Mouse (Mus musculus): Measurements from ENCODE around the gene Slc26a11. TPM values are rescaled to one million over a fixed set of nuclear protein-coding genes. Genes with fewer than 3 reads are reported as not detected.

Gene Slc26a11
- polyA plus RNA-seq, 1 experiment, result 21.7 TPM

DNA sequence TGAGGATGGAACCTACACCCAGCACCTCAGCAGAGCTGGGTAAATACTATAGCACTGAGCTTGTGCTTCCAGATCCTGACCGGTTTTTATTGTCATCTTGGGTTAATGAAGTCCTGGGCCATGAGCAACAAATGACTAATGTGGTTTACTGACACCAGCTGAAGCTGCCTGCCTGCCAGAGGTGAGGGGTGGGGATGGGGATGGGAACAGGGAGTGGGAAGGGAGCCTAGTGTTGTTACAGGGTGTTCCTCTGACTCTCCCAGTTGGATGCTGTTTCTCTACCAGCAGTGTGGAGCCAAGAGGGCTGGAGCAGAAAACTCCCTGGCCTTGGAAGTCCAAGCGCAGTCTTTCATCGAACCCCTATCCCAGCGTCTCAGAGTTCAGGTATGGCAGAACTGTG is 38.6 kb upstream of the Slc26a11 start:
- WGBS, result 93% methylated on average over 4 of the region's 4 CpGs
- Histone ChIP-seq H3K27ac (ENCODE audit: control insufficient read depth, insufficient read depth, low read length) (no peak overlapping the region), H3K27me3 (ENCODE audit: control insufficient read depth, insufficient read depth, low read length) (no peaks in the 10 kb centered on the region), H3K36me3 (ENCODE audit: control insufficient read depth, insufficient read depth, low read length) (no peaks in the 10 kb centered on the region), H3K4me1 (replicated peaks; ENCODE audit: control insufficient read depth, insufficient read depth, low read length) (no peaks in the 10 kb centered on the region), H3K4me3 (ENCODE audit: control insufficient read depth, insufficient read depth, low read length) (no peak overlapping the region)
- DNase-seq, result no peak
- TF ChIP-seq CTCF (IDR thresholded peaks at IDR 0.05; ENCODE audit: borderline replicate concordance, control insufficient read depth, extremely low read depth, insufficient read depth, low read length, poor library complexity), result no peak
- TF ChIP-seq POLR2A (IDR thresholded peaks at IDR 0.05; ENCODE audit: control insufficient read depth, extremely low read depth, insufficient read depth, low read length, poor library complexity), result no peak

DNA sequence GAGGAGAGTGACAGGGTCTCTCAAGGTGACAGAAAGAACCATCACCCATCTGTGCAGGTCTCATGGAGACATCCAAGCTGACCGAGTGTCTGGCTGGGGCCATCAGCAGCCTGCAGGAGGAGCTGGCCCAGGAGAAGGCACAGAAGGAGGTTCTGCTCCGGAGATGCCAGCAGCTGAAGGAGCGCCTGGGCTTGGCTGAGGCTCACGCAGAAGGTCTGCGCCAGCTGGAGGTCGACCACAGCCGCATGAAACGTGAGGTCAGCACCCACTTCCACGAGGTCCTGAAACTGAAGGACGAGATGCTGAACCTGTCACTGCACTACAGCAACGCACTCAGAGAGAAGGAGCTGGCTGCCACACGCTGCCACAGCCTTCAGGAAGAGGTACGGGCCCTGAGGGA is 32.8 kb upstream of the Slc26a11 start:
- Histone ChIP-seq H3K4me3 (ENCODE audit: control insufficient read depth, insufficient read depth, low read length) (no peak overlapping the region), H3K27me3 (ENCODE audit: control insufficient read depth, insufficient read depth, low read length) (no peaks in the 10 kb centered on the region), H3K36me3 (ENCODE audit: control insufficient read depth, insufficient read depth, low read length) (no peaks in the 10 kb centered on the region), H3K27ac (ENCODE audit: control insufficient read depth, insufficient read depth, low read length) (no peak overlapping the region), H3K4me1 (replicated peaks; ENCODE audit: control insufficient read depth, insufficient read depth, low read length) (no peaks in the 10 kb centered on the region)
- DNase-seq, result no peak
- no peak for TF ChIP-seq POLR2A (IDR thresholded peaks at IDR 0.05; ENCODE audit: control insufficient read depth, extremely low read depth, insufficient read depth, low read length, poor library complexity)
- no peak for TF ChIP-seq CTCF (IDR thresholded peaks at IDR 0.05; ENCODE audit: borderline replicate concordance, control insufficient read depth, extremely low read depth, insufficient read depth, low read length, poor library complexity)
- 62% methylated on average over 13 of the region's 13 CpGs for WGBS

DNA sequence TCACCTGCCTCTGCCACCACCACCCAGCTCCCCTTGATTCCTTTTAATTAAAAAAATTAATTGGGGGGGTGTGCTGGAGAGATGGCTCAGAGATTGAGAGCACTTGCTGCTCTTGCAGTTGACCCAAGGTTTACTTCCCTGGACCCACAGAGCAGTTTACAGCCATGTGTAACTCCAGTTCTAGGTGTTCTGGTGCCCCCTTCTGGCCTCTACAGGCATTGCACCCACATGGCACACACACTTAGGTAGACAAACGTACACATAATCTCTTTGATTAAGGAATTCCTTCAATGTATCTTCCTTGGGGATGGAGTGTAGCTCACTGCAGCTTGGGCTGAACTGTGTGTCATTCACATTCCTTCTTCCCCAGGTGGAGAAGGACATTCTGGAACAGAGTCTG is 30.3 kb upstream of the Slc26a11 start:
- Histone ChIP-seq H3K36me3 (ENCODE audit: control insufficient read depth, insufficient read depth, low read length) (no peaks in the 10 kb centered on the region), H3K4me1 (replicated peaks; ENCODE audit: control insufficient read depth, insufficient read depth, low read length) (no peaks in the 10 kb centered on the region), H3K27me3 (ENCODE audit: control insufficient read depth, insufficient read depth, low read length) (no peaks in the 10 kb centered on the region), H3K4me3 (ENCODE audit: control insufficient read depth, insufficient read depth, low read length) (no peak overlapping the region), H3K27ac (ENCODE audit: control insufficient read depth, insufficient read depth, low read length) (no peak overlapping the region)
- no peak for TF ChIP-seq CTCF (IDR thresholded peaks at IDR 0.05; ENCODE audit: borderline replicate concordance, control insufficient read depth, extremely low read depth, insufficient read depth, low read length, poor library complexity)
- TF ChIP-seq POLR2A (IDR thresholded peaks at IDR 0.05; ENCODE audit: control insufficient read depth, extremely low read depth, insufficient read depth, low read length, poor library complexity), result no peak
- WGBS, result 97% methylated on average over 1 of the region's 1 CpGs
- no peak for DNase-seq

DNA sequence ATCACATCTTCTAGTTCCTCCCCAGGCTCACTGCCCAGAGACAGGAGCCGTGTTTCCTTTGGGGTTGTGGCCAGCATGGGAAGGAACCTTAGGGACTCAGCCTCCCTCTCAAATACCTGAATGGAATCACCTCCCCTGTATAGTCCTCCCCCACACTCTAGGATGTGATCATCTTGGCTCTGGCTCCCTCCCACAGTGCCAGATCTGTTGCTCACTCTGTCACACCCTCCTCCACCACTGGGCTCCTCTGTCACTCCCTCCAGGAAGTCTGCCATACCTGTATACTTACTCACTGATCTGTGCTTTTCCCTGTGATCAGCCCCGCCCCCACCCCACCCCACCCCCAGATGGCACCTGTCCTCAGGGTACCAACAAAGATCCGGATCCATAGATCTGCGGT is 24.8 kb upstream of the Slc26a11 start:
- TF ChIP-seq CTCF (IDR thresholded peaks at IDR 0.05; ENCODE audit: borderline replicate concordance, control insufficient read depth, extremely low read depth, insufficient read depth, low read length, poor library complexity) (no peak), POLR2A (IDR thresholded peaks at IDR 0.05; ENCODE audit: control insufficient read depth, extremely low read depth, insufficient read depth, low read length, poor library complexity) (no peak)
- Histone ChIP-seq H3K27me3 (ENCODE audit: control insufficient read depth, insufficient read depth, low read length) (no peaks in the 10 kb centered on the region), H3K36me3 (ENCODE audit: control insufficient read depth, insufficient read depth, low read length) (no peaks in the 10 kb centered on the region), H3K4me3 (ENCODE audit: control insufficient read depth, insufficient read depth, low read length) (no peak overlapping the region), H3K4me1 (replicated peaks; ENCODE audit: control insufficient read depth, insufficient read depth, low read length) (no peaks in the 10 kb centered on the region), H3K27ac (ENCODE audit: control insufficient read depth, insufficient read depth, low read length) (no peak overlapping the region)
- 76% methylated on average over 4 of the region's 4 CpGs for WGBS
- DNase-seq, result no peak

DNA sequence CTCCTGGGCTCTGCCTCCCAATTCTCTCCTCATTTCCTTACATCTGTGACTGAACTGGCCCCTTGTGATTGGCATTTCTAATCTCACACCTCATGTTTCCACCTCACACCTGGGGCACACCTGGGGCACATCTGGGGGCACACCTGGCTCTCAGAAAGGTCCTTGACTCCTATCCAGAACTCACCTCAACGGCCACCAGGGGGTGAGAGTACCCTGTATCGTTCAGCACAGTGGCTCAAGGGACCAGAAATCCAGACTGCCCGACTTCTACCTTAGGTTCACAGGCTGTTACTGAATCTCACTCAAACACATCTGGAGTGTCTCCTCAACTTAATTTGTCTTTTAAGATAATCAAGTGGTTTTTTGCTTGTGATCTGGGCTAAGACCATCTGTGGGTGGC is 23.4 kb upstream of the Slc26a11 start:
- no peaks in the 10 kb centered on the region for H3K27me3 ChIP-seq (ENCODE audit: control insufficient read depth, insufficient read depth, low read length)
- H3K36me3 ChIP-seq (ENCODE audit: control insufficient read depth, insufficient read depth, low read length), result no peaks in the 10 kb centered on the region
- TF ChIP-seq POLR2A (IDR thresholded peaks at IDR 0.05; ENCODE audit: control insufficient read depth, extremely low read depth, insufficient read depth, low read length, poor library complexity) (no peak), CTCF (IDR thresholded peaks at IDR 0.05; ENCODE audit: borderline replicate concordance, control insufficient read depth, extremely low read depth, insufficient read depth, low read length, poor library complexity) (no peak)
- no peak overlapping the region for H3K27ac ChIP-seq (ENCODE audit: control insufficient read depth, insufficient read depth, low read length)
- no peaks in the 10 kb centered on the region for H3K4me1 ChIP-seq (replicated peaks; ENCODE audit: control insufficient read depth, insufficient read depth, low read length)
- H3K4me3 ChIP-seq (ENCODE audit: control insufficient read depth, insufficient read depth, low read length), result no peak overlapping the region
- DNase-seq, result no peak
- 18% methylated on average over 3 of the region's 3 CpGs for WGBS

DNA sequence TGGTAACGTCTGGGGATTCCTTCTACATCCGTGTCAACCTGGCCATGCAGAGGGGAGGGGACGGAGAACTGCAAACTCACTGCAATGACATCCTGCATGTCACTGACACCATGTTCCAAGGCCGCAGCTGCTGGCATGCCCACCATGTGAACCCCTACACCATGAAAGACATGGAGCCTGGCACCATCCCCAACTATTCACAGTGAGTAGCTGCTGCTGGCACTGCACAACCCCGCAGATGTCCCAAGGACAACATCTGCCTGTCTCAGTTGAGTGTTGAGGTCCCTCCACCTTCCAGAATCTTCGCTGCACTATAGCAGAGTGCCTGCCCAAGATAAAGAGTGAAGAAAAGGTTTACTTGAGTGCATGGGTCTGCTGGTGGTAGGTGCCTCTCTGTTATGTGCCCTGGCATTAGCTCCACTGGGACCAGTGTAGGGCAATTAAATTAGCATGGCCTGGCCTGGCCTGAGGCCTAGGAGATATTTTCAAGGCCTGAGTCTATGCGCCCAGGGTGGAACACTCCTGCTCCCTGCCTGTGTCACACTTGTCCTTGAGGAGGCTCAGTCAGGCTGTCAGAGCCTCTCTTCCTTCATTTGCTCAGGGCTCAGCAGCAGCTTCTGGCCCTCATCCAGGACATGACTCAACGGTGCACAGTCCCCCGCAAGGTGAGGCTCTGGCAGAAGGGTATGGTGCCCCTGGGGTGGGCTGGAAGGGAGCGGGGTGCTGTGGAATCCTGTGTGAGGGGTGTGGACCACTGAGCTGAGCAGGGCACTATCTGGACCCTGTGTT is 16.9 kb upstream of the Slc26a11 start:
- TF ChIP-seq POLR2A (IDR thresholded peaks at IDR 0.05; ENCODE audit: control insufficient read depth, extremely low read depth, insufficient read depth, low read length, poor library complexity) (no peak), CTCF (IDR thresholded peaks at IDR 0.05; ENCODE audit: borderline replicate concordance, control insufficient read depth, extremely low read depth, insufficient read depth, low read length, poor library complexity) (no peak)
- no peak for DNase-seq
- H3K27me3 ChIP-seq (ENCODE audit: control insufficient read depth, insufficient read depth, low read length), result no peaks in the 10 kb centered on the region
- no peak overlapping the region for H3K27ac ChIP-seq (ENCODE audit: control insufficient read depth, insufficient read depth, low read length)
- no peak overlapping the region for H3K4me3 ChIP-seq (ENCODE audit: control insufficient read depth, insufficient read depth, low read length)
- WGBS, result 86% methylated on average over 10 of the region's 10 CpGs
- H3K36me3 ChIP-seq (ENCODE audit: control insufficient read depth, insufficient read depth, low read length), result no peaks in the 10 kb centered on the region
- no peaks in the 10 kb centered on the region for H3K4me1 ChIP-seq (replicated peaks; ENCODE audit: control insufficient read depth, insufficient read depth, low read length)

Data from thymus, adult 2 months (tissue).